Mouse (Mus musculus) hindbrain, embryonic 15.5 days (tissue): ENCODE data around the gene Clec4e. TPM values are rescaled to one million over a fixed set of nuclear protein-coding genes. Genes with fewer than 3 reads are reported as not detected.
"Not testable (repeated sequence)": the region's sequence is repeated elsewhere in the genome, so short reads cannot be mapped to it uniquely, and the experiment has no call there.

Source experiments
- ATAC-seq: fragments of 200-750 bp; cut with Nextera tagmentation; 2 replicates; pipeline ENCODE4 v1.8.0; 2017; ENCODE audit warnings: low read depth, moderate number of reproducible peaks, moderate TSS enrichment; ENCODE audit not compliant: low FRiP score
- H3K27ac ChIP-seq: fragments of 300-500 bp; sonication (generic); replicated peaks from 2 replicates; pipeline ENCODE4 v1.5.1; 2015; ENCODE audit warnings: mild to moderate bottlenecking, inconsistent platforms
- H3K27me3 ChIP-seq: fragments of 300-500 bp; sonication (generic); 2 replicates; pipeline ENCODE4 v1.6.1; 2015; ENCODE audit warnings: control low read depth, inconsistent platforms
- H3K36me3 ChIP-seq: fragments of 300-500 bp; sonication (generic); 2 replicates; pipeline ENCODE4 v1.6.1; 2015; ENCODE audit warnings: control low read depth, inconsistent platforms
- H3K4me1 ChIP-seq: fragments of 300-500 bp; sonication (generic); replicated peaks from 2 replicates; pipeline ENCODE4 v1.6.1; 2015; ENCODE audit warnings: control low read depth, inconsistent platforms
- H3K4me2 ChIP-seq: fragments of 300-500 bp; sonication (generic); 2 replicates; pipeline ENCODE4 v1.6.1; 2015; ENCODE audit warnings: moderate library complexity, mild to moderate bottlenecking, inconsistent platforms
- H3K4me3 ChIP-seq: fragments of 300-500 bp; sonication (generic); 2 replicates; pipeline ENCODE4 v1.5.1; 2015; ENCODE audit warnings: mild to moderate bottlenecking, inconsistent platforms
- H3K9ac ChIP-seq: fragments of 300-500 bp; sonication (generic); 2 replicates; pipeline ENCODE4 v1.6.1; 2015; ENCODE audit warnings: inconsistent platforms
- H3K9me3 ChIP-seq: fragments of 300-500 bp; sonication (generic); 2 replicates; pipeline ENCODE4 v1.6.1; 2016; ENCODE audit warnings: control low read depth, inconsistent platforms
- WGBS: fragments of 180-500 bp; shearing (Covaris S2); methylation state at CpG from one replicate; pipeline ENCODE4 v1.1.7; 2015; 5-methylcytosine and 5-hydroxymethylcytosine counted together
- polyA plus RNA-seq: library from polyadenylated mRNA; unstranded; fragments of >200 nt; fragmentation: Nextera tagmentation; extraction: Ambion mirVana; gene quantifications from 2 replicates; pipeline ENCODE4 v1.2.1, GENCODE M21; 2015

The Clec4e gene
- 0.08 and 0.13 TPM in 2 replicates for polyA plus RNA-seq

DNA sequence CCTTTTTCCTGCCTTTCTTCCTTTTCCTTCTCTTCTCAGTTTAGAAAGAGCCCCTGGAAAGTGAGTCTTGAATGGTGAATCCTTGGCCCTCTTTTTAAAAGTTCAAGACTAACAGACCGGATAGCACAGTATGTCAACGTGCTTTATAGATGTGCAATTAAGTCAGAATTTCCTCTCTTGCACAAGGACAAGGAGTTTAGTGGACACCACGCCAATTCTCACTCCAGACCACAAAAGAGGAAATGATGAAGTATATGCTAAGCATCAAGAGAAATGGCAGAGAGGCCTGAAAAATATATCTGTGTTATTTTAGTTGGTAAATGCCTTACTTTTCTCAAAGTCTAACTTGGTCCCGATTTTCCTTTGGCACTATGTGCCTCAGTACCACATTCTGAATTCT lies at the start of gene Clec4e:
TSS of gene Clec4e (minus strand) at position 118 of the 400 bp plus-strand sequence.
- Histone ChIP-seq H3K4me1 (no peaks in the 10 kb centered on the region), H3K9ac (no peak within 1 kb of the TSS), H3K36me3 (no peaks in the 10 kb centered on the region), H3K27me3 (no peaks in the 10 kb centered on the region), H3K27ac (no peak within 1 kb of the TSS), H3K4me2 (no peak within 1 kb of the TSS), H3K9me3 (no peaks in the 10 kb centered on the region), H3K4me3 (no peak within 1 kb of the TSS)
- ATAC-seq: no peak
- 85% methylated on average over 4 of the region's 4 CpGs for WGBS

DNA sequence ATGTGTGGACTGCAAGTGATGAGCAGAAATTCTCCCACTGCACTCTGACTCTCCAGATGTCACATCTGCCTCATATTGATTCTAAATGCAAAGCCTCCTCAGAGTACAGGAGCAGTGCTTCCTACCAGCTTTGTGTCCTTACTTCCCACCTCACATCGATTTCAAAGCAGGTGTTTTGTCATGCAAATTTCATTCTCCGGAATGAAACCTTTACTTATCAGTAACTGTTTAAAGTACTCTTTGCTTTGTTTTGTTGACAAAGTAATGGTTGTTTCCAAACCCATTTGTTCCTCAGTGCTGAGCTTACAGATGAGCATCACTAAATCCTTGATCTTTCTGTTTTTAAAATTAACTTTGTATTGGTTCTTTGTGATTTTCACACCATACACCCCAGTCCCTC lies 42.8 kb upstream of the Clec4e start:
- Histone ChIP-seq H3K27ac (no peak overlapping the region), H3K4me3 (no peak overlapping the region), H3K9me3 (no peaks in the 10 kb centered on the region), H3K27me3 (no peaks in the 10 kb centered on the region), H3K4me2 (no peak overlapping the region), H3K36me3 (no peaks in the 10 kb centered on the region), H3K4me1 (no peaks in the 10 kb centered on the region), H3K9ac (no peak overlapping the region)
- 31% methylated on average over 2 of the region's 2 CpGs for WGBS
- no peak for ATAC-seq

DNA sequence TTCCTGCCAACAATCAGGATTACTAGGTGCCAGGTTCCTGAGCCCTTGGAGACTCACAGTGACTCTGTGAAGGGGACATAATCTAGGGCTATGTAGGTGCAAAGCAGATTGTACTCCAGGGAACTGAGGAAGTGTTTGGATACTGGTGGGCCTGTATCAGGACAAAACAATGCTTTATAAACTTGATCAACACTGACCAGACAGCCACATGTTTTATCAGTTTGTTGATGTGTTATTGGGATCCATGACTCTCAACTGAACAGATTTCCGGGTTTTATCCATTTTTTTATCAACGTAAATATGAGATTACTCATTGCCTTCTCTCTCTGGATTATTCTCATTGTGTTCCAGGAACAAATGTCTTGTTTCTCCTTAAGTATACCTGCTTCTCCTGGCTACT lies 18.4 kb upstream of the Clec4e start, which contains the start of gene Vmn2r19:
TSS of gene Vmn2r19 (plus strand) at position 301 of the 400 bp plus-strand sequence.
- Histone ChIP-seq H3K9me3 (no peaks in the 10 kb centered on the region), H3K36me3 (no peaks in the 10 kb centered on the region), H3K4me3 (no peak within 1 kb of the TSS), H3K9ac (no peak within 1 kb of the TSS), H3K4me1 (no peaks in the 10 kb centered on the region), H3K4me2 (no peak within 1 kb of the TSS), H3K27ac (no peak within 1 kb of the TSS), H3K27me3 (no peaks in the 10 kb centered on the region)
- ATAC-seq: no peak
- 92% methylated on average over 2 of the region's 2 CpGs for WGBS

DNA sequence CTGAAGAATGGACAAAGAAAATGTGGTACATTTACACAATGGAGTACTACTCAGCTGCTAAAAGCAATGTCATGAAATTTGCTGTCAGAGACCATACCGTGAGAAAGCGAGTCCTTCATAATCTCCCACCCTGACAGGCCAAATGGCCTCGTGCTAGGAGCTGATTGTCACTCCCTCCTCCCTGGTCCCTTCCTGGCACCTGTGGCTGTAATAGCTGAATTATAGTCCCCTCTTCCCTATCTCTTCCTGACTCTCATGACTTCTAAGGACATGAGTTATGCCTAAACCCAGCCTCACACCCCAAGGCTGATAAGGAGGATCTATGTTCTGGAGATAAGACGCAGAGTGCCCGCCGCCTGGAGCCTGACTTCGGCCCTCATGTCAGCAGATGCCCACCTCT lies 16.6 kb upstream of the Clec4e start:
- not testable (repeated sequence) for ATAC-seq, H3K9ac ChIP-seq, H3K27ac ChIP-seq, H3K27me3 ChIP-seq, H3K4me3 ChIP-seq, H3K9me3 ChIP-seq, H3K36me3 ChIP-seq, H3K4me2 ChIP-seq, H3K4me1 ChIP-seq
- WGBS: 93% methylated on average over 7 of the region's 7 CpGs

DNA sequence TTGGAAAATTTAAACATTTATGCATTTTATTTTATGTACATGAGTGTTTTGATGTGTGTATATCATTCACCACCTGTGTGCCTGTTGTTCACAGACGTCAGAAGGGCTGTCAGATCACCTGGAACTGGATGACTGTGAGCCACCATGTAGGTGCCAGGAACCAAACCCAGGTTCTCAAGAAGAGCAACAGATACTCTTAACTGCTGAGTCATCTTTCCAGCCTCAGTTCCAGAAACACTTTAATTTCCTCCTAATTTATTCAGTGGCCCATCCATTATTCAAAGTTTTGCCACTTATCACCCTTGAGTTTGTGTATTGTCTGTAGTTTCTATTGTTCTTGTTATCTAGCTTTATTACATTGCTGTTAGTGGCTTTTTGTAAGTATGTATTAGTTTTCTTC lies 7.0 kb upstream of the Clec4e start:
- Histone ChIP-seq H3K4me3 (no peak overlapping the region), H3K27ac (no peak overlapping the region), H3K4me1 (no peaks in the 10 kb centered on the region), H3K4me2 (no peak overlapping the region), H3K36me3 (no peaks in the 10 kb centered on the region), H3K9ac (no peak overlapping the region), H3K9me3 (no peaks in the 10 kb centered on the region), H3K27me3 (no peaks in the 10 kb centered on the region)
- WGBS: 67% methylated on average over 1 of the region's 1 CpGs
- ATAC-seq: no peak

DNA sequence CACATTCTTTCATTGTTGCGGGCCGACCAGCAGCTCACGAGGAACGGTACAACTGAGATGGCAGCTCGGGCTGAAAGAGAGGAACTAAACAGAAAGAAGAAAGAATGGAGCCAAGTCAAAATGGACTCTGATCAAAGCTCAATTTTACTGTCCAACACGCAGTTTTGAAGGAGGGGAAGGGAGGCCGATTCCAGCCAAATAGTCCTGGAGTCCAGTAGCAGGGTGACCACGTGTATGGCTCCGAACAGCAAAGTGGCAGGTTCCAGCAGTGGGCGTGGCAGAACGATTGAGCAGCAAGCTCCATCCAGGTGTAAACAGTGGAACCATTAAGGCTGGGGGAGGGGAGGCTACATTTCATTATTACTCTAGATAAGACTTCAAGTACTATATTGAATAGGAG lies 3.8 kb upstream of the Clec4e start:
- not testable (repeated sequence) for H3K4me1 ChIP-seq, H3K9ac ChIP-seq, H3K27me3 ChIP-seq, H3K4me3 ChIP-seq, H3K36me3 ChIP-seq, H3K27ac ChIP-seq, H3K9me3 ChIP-seq, ATAC-seq, H3K4me2 ChIP-seq
- WGBS: 93% methylated on average over 11 of the region's 11 CpGs

DNA sequence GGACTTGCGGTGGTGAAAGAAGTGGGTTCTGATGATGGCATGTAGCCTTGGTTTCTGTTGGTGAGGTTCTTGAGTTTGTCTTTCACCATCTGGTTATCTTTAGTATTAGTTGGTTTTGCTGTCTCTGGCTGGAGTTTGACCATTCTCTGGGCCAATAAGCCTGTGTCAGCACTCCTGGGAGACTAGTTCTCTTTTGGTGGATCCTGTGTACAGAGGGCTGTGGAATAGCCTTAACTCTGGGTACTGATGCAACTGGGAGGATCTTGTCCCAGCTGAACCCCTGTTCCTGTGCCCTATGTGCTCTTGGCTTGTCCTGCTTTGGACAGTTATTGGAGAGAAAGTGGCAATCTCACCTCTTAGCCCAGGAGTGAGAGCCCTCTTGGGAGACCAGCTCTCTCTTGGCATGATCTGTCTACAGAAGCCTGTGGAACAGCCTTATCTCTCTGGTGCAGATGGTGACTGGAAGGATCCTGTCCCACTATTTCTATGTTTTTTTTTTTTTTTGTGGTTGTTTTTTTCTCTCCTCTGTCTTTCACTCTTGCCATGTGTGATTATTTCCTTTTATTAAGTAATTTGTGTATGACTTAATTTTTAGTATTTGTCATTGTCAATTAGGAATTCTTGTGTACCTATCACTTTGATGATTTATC lies 3.2 kb upstream of the Clec4e start:
- 94% methylated on average over 1 of the region's 1 CpGs for WGBS
- no peaks in the 10 kb centered on the region for H3K9me3 ChIP-seq
- H3K36me3 ChIP-seq: no peaks in the 10 kb centered on the region
- no peak overlapping the region for H3K27ac ChIP-seq
- no peaks in the 10 kb centered on the region for H3K27me3 ChIP-seq
- H3K4me2 ChIP-seq: no peak overlapping the region
- H3K4me3 ChIP-seq: no peak overlapping the region
- H3K4me1 ChIP-seq: no peaks in the 10 kb centered on the region
- H3K9ac ChIP-seq: no peak overlapping the region
- no peak for ATAC-seq

DNA sequence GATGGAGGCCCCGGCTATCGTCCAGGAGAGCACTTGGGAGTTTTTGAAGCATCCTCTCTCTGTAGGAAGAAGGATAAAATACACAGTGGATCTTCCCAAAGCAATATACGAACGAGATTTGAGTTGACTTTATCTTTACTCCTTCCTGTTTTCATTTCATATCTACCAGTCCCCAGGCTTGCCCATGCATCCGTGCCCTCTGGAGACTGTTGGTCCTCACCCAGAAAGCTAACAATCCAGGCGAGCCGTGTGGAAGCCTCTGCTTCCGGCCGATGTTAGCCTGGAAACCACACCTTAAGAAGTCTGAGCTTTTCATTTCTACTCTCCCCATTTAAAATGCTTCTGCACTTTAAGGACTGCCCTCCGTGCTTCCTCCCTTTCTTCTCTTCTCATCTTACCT lies 739 bp downstream of the Clec4e start:
- Histone ChIP-seq H3K9me3 (no peaks in the 10 kb centered on the region), H3K36me3 (no peaks in the 10 kb centered on the region), H3K4me2 (no peak overlapping the region), H3K27ac (no peak overlapping the region), H3K27me3 (no peaks in the 10 kb centered on the region), H3K4me3 (no peak overlapping the region), H3K9ac (no peak overlapping the region), H3K4me1 (no peaks in the 10 kb centered on the region)
- ATAC-seq: no peak
- 88% methylated on average over 10 of the region's 10 CpGs for WGBS

DNA sequence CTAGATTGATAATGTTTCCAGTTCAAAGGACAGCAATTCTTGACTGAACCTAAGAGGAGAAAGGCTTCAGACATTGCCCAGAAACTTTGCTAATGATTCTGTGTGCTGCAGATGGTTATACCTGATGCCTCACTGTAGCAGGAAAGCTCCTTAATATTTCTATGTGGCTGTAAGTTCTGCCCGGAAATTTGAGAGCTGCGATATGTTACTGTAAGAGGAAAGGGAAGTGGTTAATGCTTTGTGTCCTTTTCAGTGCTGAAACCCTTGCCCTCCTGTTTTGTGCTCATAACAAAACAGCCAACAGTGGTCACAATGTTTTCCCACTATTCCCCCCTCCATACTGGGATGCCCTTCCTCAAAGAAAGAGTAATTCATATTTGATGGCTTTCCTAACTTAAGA lies 3.4 kb downstream of the Clec4e start:
- Histone ChIP-seq H3K9ac (no peak overlapping the region), H3K36me3 (no peaks in the 10 kb centered on the region), H3K4me2 (no peak overlapping the region), H3K4me3 (no peak overlapping the region), H3K9me3 (no peaks in the 10 kb centered on the region), H3K27ac (no peak overlapping the region), H3K27me3 (no peaks in the 10 kb centered on the region), H3K4me1 (no peaks in the 10 kb centered on the region)
- 94% methylated on average over 2 of the region's 2 CpGs for WGBS
- no peak for ATAC-seq

DNA sequence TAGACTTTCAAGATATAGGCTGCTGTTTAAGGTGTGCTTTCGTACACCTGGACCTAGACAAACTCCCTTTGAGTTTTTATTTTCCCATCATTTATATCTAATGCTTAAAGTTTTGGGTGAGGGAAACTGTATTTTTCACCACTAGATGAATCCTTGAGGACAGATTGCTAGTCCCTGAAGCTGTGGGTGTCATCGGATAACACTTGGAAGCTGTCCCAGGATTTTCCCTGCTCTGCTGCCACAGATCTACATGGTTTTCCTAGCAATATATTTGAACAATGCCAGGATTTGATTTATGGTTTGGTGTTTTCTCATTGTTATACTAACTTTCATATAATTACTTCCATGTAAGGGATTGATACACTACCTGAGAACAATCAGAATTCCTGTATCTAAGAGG lies 10.2 kb downstream of the Clec4e start:
- no peak for ATAC-seq
- H3K27me3 ChIP-seq: no peaks in the 10 kb centered on the region
- H3K36me3 ChIP-seq: no peaks in the 10 kb centered on the region
- H3K4me3 ChIP-seq: no peak overlapping the region
- H3K9ac ChIP-seq: no peak overlapping the region
- H3K9me3 ChIP-seq: no peaks in the 10 kb centered on the region
- H3K4me1 ChIP-seq: no peaks in the 10 kb centered on the region
- 89% methylated on average over 2 of the region's 2 CpGs for WGBS
- H3K27ac ChIP-seq: no peak overlapping the region
- no peak overlapping the region for H3K4me2 ChIP-seq

DNA sequence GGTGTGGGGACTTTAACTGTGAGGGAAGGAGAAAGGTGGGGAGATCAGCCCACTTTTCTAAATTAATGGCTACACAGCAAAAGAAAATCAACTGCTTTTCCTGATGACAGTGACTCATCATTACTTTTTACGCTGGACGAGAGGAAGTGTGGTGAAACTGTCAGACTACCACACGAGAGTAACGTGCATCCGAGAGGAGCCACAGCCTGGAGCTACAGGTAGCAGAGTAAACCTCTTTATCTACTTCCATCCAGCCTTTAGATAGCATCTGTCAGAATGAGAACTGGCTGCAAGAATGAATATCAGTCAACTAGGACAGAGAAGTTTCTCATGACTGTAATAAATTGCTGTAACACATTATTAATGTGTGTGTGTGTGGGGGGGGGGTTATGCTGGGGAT lies 22.7 kb downstream of the Clec4e start:
- H3K36me3 ChIP-seq: no peaks in the 10 kb centered on the region
- whole genome bisulfite sequencing: 92% methylated on average over 5 of the region's 5 CpGs
- no peak overlapping the region for H3K9ac ChIP-seq
- no peaks in the 10 kb centered on the region for H3K9me3 ChIP-seq
- no peaks in the 10 kb centered on the region for H3K4me1 ChIP-seq
- ATAC-seq: no peak
- H3K27me3 ChIP-seq: no peaks in the 10 kb centered on the region
- no peak overlapping the region for H3K4me2 ChIP-seq
- no peak overlapping the region for H3K4me3 ChIP-seq
- no peak overlapping the region for H3K27ac ChIP-seq

DNA sequence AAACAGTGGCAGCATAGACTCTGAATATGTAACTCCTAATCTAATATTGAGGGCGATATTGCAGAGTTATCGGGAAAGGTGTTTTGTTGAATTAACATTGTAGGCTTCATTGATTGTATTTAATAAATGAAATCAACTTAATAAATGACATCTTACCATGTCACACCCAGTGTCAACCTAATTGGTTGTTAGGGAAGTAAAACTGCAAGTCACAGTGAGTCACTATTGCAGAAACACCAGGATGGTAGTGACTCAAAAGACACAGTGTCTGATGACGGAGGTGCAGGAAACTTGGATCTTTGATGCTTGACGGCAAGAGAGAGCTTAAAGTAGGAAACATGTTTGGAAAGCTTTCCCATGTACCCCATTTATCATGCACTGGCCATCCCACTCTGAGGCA lies 23.9 kb downstream of the Clec4e start:
- Histone ChIP-seq H3K27me3 (no peaks in the 10 kb centered on the region), H3K4me2 (no peak overlapping the region), H3K36me3 (no peaks in the 10 kb centered on the region), H3K4me3 (no peak overlapping the region), H3K4me1 (no peaks in the 10 kb centered on the region), H3K9ac (no peak overlapping the region), H3K27ac (no peak overlapping the region), H3K9me3 (no peaks in the 10 kb centered on the region)
- no peak for ATAC-seq
- WGBS: 90% methylated on average over 4 of the region's 4 CpGs

DNA sequence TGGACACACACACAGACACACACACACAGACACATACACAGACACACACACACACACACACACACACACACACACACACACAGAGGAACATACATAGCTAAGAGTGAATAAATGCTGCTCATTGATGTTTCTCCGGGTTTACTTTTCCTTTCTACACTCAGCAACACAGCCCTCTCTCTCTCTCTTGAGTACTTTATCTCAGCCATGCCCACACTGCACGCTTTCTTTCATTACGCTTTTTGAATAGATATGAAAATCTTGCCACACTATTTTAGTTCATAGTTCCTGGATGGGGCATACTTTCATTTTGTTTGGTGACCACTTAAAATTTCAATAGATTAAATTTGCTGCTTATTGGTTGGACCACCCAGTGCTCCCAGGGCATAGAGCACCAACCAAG lies 25.5 kb downstream of the Clec4e start:
- WGBS: 92% methylated on average over 3 of the region's 3 CpGs
- no peak overlapping the region for H3K27ac ChIP-seq
- no peak overlapping the region for H3K4me3 ChIP-seq

More for the DNA sequence above, 25.5 kb downstream of the Clec4e start:
- no peaks in the 10 kb centered on the region for H3K36me3 ChIP-seq
- no peaks in the 10 kb centered on the region for H3K4me1 ChIP-seq
- no peak overlapping the region for H3K4me2 ChIP-seq
- H3K27me3 ChIP-seq: no peaks in the 10 kb centered on the region
- no peaks in the 10 kb centered on the region for H3K9me3 ChIP-seq
- ATAC-seq: no peak
- no peak overlapping the region for H3K9ac ChIP-seq
